Mouse (Mus musculus) heart, embryonic 14.5 days (tissue): ENCODE results near the gene Btbd17. TPM values are rescaled to one million over a fixed set of nuclear protein-coding genes. Genes with fewer than 3 reads are reported as not detected.
A peak's percentile ranks its signal among the peaks of the same experiment; 100 is the strongest.

Source experiments
- ATAC-seq: fragments of 200-750 bp; cut with Nextera tagmentation; 2 replicates; pipeline ENCODE4 v1.8.0; 2017; ENCODE audit warnings: low read depth, moderate TSS enrichment; ENCODE audit not compliant: insufficient number of reproducible peaks, insufficient read depth, low FRiP score
- H3K27ac ChIP-seq, 2 experiments: fragments of 200-500 bp in 1 of 2; fragments of 300-500 bp in 1 of 2; sonication (generic) in 1 of 2; replicated peaks in 1 of 2; 2 replicates each; pipeline ENCODE4 v1.5.1; 2012 to 2014; ENCODE audit warnings: low read depth in 2 of 2, low read length in 2 of 2, control low read depth in 1 of 2, mild to moderate bottlenecking in 1 of 2, mixed read lengths in 1 of 2; ENCODE audit not compliant: control insufficient read depth in 1 of 2, insufficient read depth in 1 of 2
- H3K27me3 ChIP-seq: fragments of 300-500 bp; sonication (generic); 2 replicates; pipeline ENCODE4 v1.6.1; 2014; ENCODE audit warnings: mild to moderate bottlenecking, low read length, control low read depth; ENCODE audit not compliant: control insufficient read depth, insufficient read depth
- H3K36me3 ChIP-seq: fragments of 300-500 bp; sonication (generic); 2 replicates; pipeline ENCODE4 v1.6.1; 2014; ENCODE audit warnings: mild to moderate bottlenecking, control low read depth, low read length, mixed read lengths; ENCODE audit not compliant: control insufficient read depth, insufficient read depth
- H3K4me1 ChIP-seq, 2 experiments: fragments of 200-500 bp in 1 of 2; fragments of 300-500 bp in 1 of 2; sonication (generic) in 1 of 2; 2 replicates each; pipeline ENCODE4 v1.6.1; 2012 to 2014; ENCODE audit warnings: low read length in 2 of 2, control low read depth in 1 of 2, mixed read lengths in 1 of 2; ENCODE audit not compliant: control insufficient read depth in 2 of 2, insufficient read depth in 2 of 2
- H3K4me2 ChIP-seq: fragments of 300-500 bp; sonication (generic); 2 replicates; pipeline ENCODE4 v1.6.1; 2014; ENCODE audit warnings: mild to moderate bottlenecking, low read length
- H3K4me3 ChIP-seq, 2 experiments: fragments of 200-500 bp in 1 of 2; fragments of 300-500 bp in 1 of 2; sonication (generic) in 1 of 2; 2 replicates each; pipeline ENCODE4 v1.5.1; 2012 to 2014; ENCODE audit warnings: low read length in 2 of 2, mild to moderate bottlenecking in 2 of 2, control low read depth in 1 of 2, low read depth in 1 of 2, moderate library complexity in 1 of 2; ENCODE audit not compliant: control insufficient read depth in 1 of 2, insufficient read depth in 1 of 2
- H3K9ac ChIP-seq: fragments of 300-500 bp; sonication (generic); 2 replicates; pipeline ENCODE4 v1.6.1; 2014; ENCODE audit warnings: mild to moderate bottlenecking, low read length
- H3K9me3 ChIP-seq: fragments of 300-500 bp; sonication (generic); 2 replicates; pipeline ENCODE4 v1.6.1; 2016; ENCODE audit warnings: low read length, control low read depth; ENCODE audit not compliant: control insufficient read depth
- WGBS: fragments of 180-500 bp; shearing (Covaris S2); extraction: QIAGEN DNeasy Blood & Tissue Kit; methylation state at CpG from one replicate; pipeline ENCODE4 v1.1.7; 2014; 5-methylcytosine and 5-hydroxymethylcytosine counted together
- polyA plus RNA-seq: library from polyadenylated mRNA; unstranded; fragments of >200 nt; fragmentation: Nextera tagmentation; extraction: Ambion mirVana; gene quantifications from 2 replicates; pipeline ENCODE4 v1.2.1, GENCODE M21; 2014

Gene Btbd17
- not detected in 2 replicates for polyA plus RNA-seq

- Histone ChIP-seq H3K27ac (no peak within 1 kb of the TSS), H3K4me3 (peak within 1 kb of the TSS; percentile 32 to 38), H3K4me1 (peaks cover 3 to 9% of the 10 kb centered on the region in 2 experiments; a peak in 3 of 4 replicates), H3K27me3 (peaks cover 43% of the 10 kb centered on the region), H3K9me3 (no peaks in the 10 kb centered on the region), H3K9ac (peak within 1 kb of the TSS; percentile 38; the same call in 1 of the 2 replicates), H3K4me2 (peak within 1 kb of the TSS; percentile 71), H3K36me3 (no peaks in the 10 kb centered on the region)
- no peak for ATAC-seq
- WGBS, result 13% methylated on average over 4 of the region's 4 CpGs
These were observed at the start of gene Btbd17 for GRCm38 (mm10) chr11:114795848-114796322. TSS of gene Btbd17 (minus strand) at chr11:114795945.

DNA sequence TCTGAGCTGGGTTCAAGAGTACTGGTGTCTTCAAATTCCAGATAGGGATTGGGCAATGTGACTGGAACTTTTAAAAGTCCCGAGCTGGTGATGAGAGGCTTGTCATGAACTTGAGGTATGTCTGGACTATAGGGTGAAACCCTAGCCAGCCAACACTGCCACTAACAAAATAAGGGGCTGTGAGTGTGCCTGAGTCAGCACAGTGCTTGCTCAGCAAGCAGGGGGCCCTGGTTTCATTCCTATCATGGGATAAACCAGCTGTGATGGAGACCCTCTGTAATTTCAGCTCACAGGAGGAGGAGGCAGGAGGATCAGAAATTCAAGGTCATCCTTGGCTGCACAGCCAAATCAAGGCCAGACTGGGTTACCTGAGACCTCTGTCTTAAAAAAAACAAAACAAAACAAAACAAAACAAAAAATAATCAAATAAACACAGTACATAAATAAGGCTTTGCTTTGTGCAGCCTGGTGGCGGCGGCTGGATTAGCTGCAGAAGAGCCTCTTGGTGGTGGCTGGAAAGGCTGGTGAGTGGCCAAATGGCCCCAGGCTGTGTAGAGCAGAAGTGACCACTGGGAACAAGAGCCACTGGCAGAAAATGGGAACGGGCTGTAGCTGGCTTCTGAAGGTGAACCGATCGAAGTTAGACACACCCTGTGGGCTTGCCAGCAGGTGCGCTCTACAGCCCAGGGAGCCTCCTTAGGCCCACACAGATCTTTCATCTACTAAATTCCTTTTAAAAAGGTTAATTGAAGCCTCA lies 48.9 kb upstream of the Btbd17 start:
- Histone ChIP-seq H3K4me2 (peak overlapping the region; percentile 25), H3K9me3 (peaks cover 4% of the 10 kb centered on the region; the same call in 1 of the 2 replicates), H3K4me1 (peaks cover 11 to 14% of the 10 kb centered on the region in 2 experiments), H3K9ac (peak overlapping the region; percentile 52; the same call in 1 of the 2 replicates), H3K27ac (peak overlapping the region; percentile 85 to 86), H3K36me3 (no peaks in the 10 kb centered on the region), H3K4me3 (no peak overlapping the region), H3K27me3 (peaks cover 4% of the 10 kb centered on the region; the same call in 1 of the 2 replicates)
- 72% methylated on average over 7 of the region's 7 CpGs for WGBS
- ATAC-seq, result no peak

GRCm38 (mm10) chr11:114843818-114844463 lies 48.2 kb upstream of the Btbd17 start:
- 10% methylated on average over 8 of the region's 8 CpGs for WGBS
- H3K36me3 ChIP-seq, result no peaks in the 10 kb centered on the region
- H3K9ac ChIP-seq, result peak overlapping the region; percentile 52; the same call in 1 of the 2 replicates
- H3K9me3 ChIP-seq, result peaks cover 4% of the 10 kb centered on the region; the same call in 1 of the 2 replicates
- peak; percentile 79 for ATAC-seq
- H3K27me3 ChIP-seq, result peaks cover under 1% of the 10 kb centered on the region; the same call in 1 of the 2 replicates
- H3K4me1 ChIP-seq, result peaks cover 11 to 14% of the 10 kb centered on the region in 2 experiments
- H3K4me2 ChIP-seq, result peak overlapping the region; percentile 25
- peak overlapping the region; percentile 85 to 86 for H3K27ac ChIP-seq
- no peak overlapping the region for H3K4me3 ChIP-seq

GRCm38 (mm10) chr11:114833166-114833565 lies 37.4 kb upstream of the Btbd17 start:
- H3K4me2 ChIP-seq, result no peak overlapping the region
- no peak for ATAC-seq
- H3K4me1 ChIP-seq, result peaks cover 14 to 17% of the 10 kb centered on the region in 2 experiments
- H3K9me3 ChIP-seq, result 0 out of 2 replicates have a peak, but pooled peaks cover 3% of the 10 kb centered on the region
- 0 out of 4 replicates have a peak overlapping the region, but pooled peaks of 1 of the 2 experiments have one; percentile 12 for H3K27ac ChIP-seq
- H3K27me3 ChIP-seq, result no peaks in the 10 kb centered on the region
- WGBS, result 38% methylated on average over 5 of the region's 5 CpGs
- H3K36me3 ChIP-seq, result no peaks in the 10 kb centered on the region
- H3K9ac ChIP-seq, result no peak overlapping the region
- no peak overlapping the region for H3K4me3 ChIP-seq

DNA sequence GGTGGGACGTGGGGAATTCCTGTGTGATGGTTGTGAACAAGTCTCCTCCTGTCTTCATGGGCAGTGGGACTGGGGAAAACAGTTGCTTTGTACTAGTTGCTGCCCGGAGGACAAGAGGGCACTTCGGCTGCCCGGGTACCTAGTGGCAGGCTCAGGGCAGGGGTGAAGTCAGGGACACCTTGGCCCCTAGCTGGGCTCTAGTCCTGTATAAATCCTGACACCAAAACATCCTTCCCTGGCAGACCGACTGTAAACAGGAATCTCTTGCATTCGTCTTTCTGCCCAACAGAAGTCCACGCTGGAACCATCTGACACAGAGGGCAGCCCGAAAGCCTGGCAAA lies 34.7 kb upstream of the Btbd17 start:
- no peak for ATAC-seq
- H3K9me3 ChIP-seq, result no peaks in the 10 kb centered on the region
- WGBS, result 18% methylated on average over 8 of the region's 8 CpGs
- peak overlapping the region; percentile 62 for H3K4me2 ChIP-seq
- no peaks in the 10 kb centered on the region for H3K36me3 ChIP-seq
- no peaks in the 10 kb centered on the region for H3K27me3 ChIP-seq
- H3K4me3 ChIP-seq, result peak overlapping the region; percentile 17 to 24
- peaks cover 16 to 19% of the 10 kb centered on the region in 2 experiments for H3K4me1 ChIP-seq
- H3K27ac ChIP-seq, result peak overlapping the region; percentile 91 to 92
- peak overlapping the region; percentile 47 for H3K9ac ChIP-seq

- peak overlapping the region; percentile 47 for H3K9ac ChIP-seq
- peaks cover 16 to 19% of the 10 kb centered on the region in 2 experiments for H3K4me1 ChIP-seq
- peak overlapping the region; percentile 24 to 38 for H3K4me3 ChIP-seq
- 7% methylated on average over 24 of the region's 24 CpGs for WGBS
- H3K27ac ChIP-seq, result peak overlapping the region; percentile 91 to 92
- H3K9me3 ChIP-seq, result no peaks in the 10 kb centered on the region
- no peaks in the 10 kb centered on the region for H3K27me3 ChIP-seq
- peak; percentile 85 for ATAC-seq
- peak overlapping the region; percentile 62 for H3K4me2 ChIP-seq
- H3K36me3 ChIP-seq, result no peaks in the 10 kb centered on the region
These were observed 34.0 kb upstream of the Btbd17 start for GRCm38 (mm10) chr11:114829499-114830432.

DNA sequence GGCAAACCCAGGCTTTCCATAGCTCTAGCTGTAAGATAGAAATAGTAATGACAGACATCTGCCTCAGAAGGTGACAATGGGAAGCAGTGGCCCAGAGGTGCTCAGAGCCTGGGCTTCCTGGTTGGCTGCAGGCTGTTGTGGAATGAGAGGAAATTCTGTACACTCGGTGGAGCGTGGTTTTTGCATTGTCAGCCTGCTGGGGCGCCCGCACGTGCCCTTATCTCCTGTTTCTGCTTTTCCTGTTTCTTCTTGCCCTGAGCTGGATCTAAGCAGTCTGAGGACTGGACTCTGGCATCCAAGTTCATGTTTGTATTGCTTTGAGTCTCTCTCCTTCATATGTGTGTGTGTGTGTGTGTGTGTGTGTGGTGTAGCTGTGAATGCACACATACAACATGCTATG lies 30.9 kb upstream of the Btbd17 start:
- Histone ChIP-seq H3K27me3 (no peaks in the 10 kb centered on the region), H3K4me3 (no peak overlapping the region), H3K4me2 (no peak overlapping the region), H3K36me3 (no peaks in the 10 kb centered on the region), H3K4me1 (peaks cover 27 to 28% of the 10 kb centered on the region in 2 experiments), H3K9me3 (no peaks in the 10 kb centered on the region), H3K27ac (peak overlapping the region in 1 of 2 experiments; percentile 29; a peak in 2 of 4 replicates), H3K9ac (no peak overlapping the region)
- ATAC-seq, result no peak
- WGBS, result 19% methylated on average over 5 of the region's 5 CpGs
